Mouse (Mus musculus) bone marrow macrophage, adult 2 months (primary cell): ENCODE measurements around the gene Kifc1.

Source experiments
- CTCF ChIP-seq: IDR thresholded peaks from 2 replicates; pipeline ENCODE4 v1.5.1; 2012; ENCODE audit warnings: low read depth, mild to moderate bottlenecking, low read length, moderate library complexity
- POLR2A ChIP-seq: IDR thresholded peaks from 2 replicates; pipeline ENCODE4 v1.6.1; 2012; ENCODE audit warnings: mild to moderate bottlenecking, low read depth, low read length, borderline replicate concordance

DNA sequence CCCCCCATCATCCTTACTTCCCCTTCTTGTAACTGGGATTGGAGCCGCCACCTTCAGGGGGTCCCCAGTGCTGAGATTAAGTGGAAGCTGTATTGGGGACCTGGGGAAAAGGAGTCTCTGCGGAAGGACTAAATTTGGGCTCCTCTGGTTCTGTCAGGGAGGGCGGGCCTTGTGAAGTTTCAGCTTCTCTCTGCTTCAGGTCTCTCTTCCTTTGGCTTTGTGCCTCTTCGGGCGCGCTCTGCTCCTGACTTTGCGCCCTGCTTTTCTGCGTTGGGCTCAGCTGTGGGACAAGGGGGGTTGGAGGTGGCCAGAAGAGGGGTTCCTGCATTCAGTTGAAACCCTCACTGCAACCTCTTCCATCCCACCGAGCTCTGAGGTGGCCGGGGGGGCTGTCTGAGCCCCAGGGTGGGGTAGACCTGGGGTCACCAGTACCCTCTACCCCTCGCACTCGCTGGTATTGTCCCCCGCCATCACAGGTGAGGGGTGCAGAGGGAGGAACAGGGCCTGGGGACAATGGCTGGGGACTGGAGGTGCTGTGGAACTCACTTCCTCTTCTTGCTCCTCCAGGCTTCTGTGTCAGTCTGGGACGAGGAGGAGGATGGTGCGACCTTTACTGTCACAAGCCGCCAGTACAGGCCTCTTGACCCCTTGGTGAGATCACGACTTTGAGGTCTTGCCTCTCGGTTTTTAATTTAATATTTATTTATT, 40.9 kb upstream of the Kifc1 start:
- TF ChIP-seq CTCF (no peak), POLR2A (no peak)
